Mouse (Mus musculus) lung, adult 2 months (tissue): Measurements from ENCODE around the gene Stx18.

Experiments used
- CTCF ChIP-seq: fragments of 200-500 bp; IDR thresholded peaks from 2 replicates; pipeline ENCODE4 v1.5.1; 2011; ENCODE audit warnings: mild to moderate bottlenecking, low read length, control low read depth; ENCODE audit not compliant: insufficient read depth
- POLR2A ChIP-seq: fragments of 200-500 bp; IDR thresholded peaks from 2 replicates; pipeline ENCODE4 v1.6.1; 2011; ENCODE audit warnings: low read depth, mild to moderate bottlenecking, control low read depth, low read length, borderline replicate concordance; ENCODE audit errors: extremely low read depth

- TF ChIP-seq CTCF, result no peak
- no peak for TF ChIP-seq POLR2A
Observed at GRCm38 (mm10) chr5:38076326-38076725, 37.8 kb downstream of the Stx18 start.
